Mouse (Mus musculus) Patski (cell line): Measurements from ENCODE around the gene Higd1a. TPM values are rescaled to one million over a fixed set of nuclear protein-coding genes. Genes with fewer than 3 reads are reported as not detected.

ENCODE experiments used
- ATAC-seq: fragments of 100-300 bp; one replicate; pipeline ENCODE4 v1.8.0; 2021
- CTCF ChIA-PET: fragments of 350-600 bp; sonication (Branson Sonifier 250); formaldehyde crosslinking; loops from one replicate; lab custom pipeline; 2022; ENCODE audit warnings: inconsistent platforms; lab: Charles Lee
- POLR2A ChIA-PET: fragments of 350-600 bp; sonication (Branson Sonifier 250); formaldehyde crosslinking; loops from one replicate; lab custom pipeline; 2022; ENCODE audit warnings: antibody characterized with exemption, inconsistent platforms; lab: Charles Lee
- DNase-seq: peaks from one replicate; pipeline ENCODE4 v3.0.0-alpha.2; 2011; ENCODE audit warnings: low read depth, low spot score
- H3K27me3 ChIP-seq: fragments of 371-371 bp; one replicate; pipeline ENCODE4 v1.5.1; 2021
- CTCF ChIP-seq: fragments of 100-300 bp; IDR thresholded peaks from one replicate; pipeline ENCODE4 v1.5.1; 2021
- in situ Hi-C: fragments of 300-500 bp; cut with MboI; formaldehyde crosslinking; loops from 3 replicates; pipeline ENCODE4 v1.11.1; 2018; ENCODE audit warnings: low pct_unique_long_range_greater_than_20kb, mixed read lengths
- polyA plus RNA-seq: library from polyadenylated mRNA; unstranded; gene quantifications from one replicate; pipeline ENCODE4 v1.2.3, GENCODE M21; 2021

Gene Higd1a
- polyA plus RNA-seq, 1 experiment from 2014 or later, result 108 TPM

DNA sequence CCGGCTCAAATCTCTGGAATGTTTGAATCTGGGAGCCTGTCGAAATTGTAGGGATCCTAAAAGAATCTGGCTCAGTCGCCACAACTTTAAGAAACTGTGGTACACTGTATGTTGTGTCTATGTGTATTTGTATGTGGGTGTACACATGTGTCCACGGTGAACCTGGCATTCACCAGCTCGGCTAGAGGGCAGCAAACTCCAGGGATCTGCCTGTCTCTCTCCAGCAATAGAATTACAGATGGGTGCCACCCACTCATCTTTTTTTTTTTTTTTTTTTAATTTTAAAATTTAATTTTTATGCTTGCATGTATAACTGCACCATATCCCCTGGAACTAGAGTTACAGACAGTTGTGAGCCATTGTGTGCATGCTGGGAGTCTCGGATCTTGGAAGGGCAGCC, 23.1 kb upstream of the Higd1a start:
- ChIA-PET CTCF (interaction anchor here (0.8 to 1.7 kb wide), 7 partner anchors 10 to 133 kb away, joined by 3 to 4 read pairs (median 3); no protein-coding TSS in a partner anchor), POLR2A (no interaction called here)
- in situ Hi-C loops, result no loop called here
- ATAC-seq, result no peak
- DNase-seq, result no peak
- no peak for TF ChIP-seq CTCF
- H3K27me3 ChIP-seq, result peaks cover 5% of the 10 kb centered on the region

DNA sequence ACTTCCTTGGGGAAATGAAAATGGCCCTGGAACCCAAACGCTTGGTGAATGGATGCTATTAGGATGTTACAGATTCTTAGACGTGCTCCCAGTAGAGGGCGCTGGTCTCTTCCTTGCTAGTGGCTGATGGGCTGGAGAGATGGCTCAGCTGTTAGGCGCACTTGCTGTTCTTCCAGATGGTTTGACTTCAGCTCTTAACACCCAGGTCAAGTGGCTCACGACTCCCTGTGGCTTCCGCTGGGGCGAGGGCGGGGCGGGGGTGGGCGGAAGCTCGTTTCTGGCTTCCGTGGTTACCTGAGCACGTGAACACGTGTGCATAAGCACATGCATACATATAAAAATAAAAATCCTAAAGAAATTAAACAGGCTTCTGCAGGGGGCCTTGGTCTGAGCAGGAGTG, 22.7 kb upstream of the Higd1a start:
- ATAC-seq (no peak), DNase-seq (no peak)
- peaks cover 5% of the 10 kb centered on the region for H3K27me3 ChIP-seq
- peak; percentile 72 for TF ChIP-seq CTCF
- in situ Hi-C loops, result no loop called here
- ChIA-PET POLR2A (interaction anchor here (0.6 kb wide), 1 partner anchor 98 kb away, joined by 3 read pairs; no protein-coding TSS in a partner anchor), CTCF (interaction anchor here (0.8 to 1.7 kb wide), 5 partner anchors 12 to 133 kb away, joined by 3 to 4 read pairs (median 3); no protein-coding TSS in a partner anchor)

DNA sequence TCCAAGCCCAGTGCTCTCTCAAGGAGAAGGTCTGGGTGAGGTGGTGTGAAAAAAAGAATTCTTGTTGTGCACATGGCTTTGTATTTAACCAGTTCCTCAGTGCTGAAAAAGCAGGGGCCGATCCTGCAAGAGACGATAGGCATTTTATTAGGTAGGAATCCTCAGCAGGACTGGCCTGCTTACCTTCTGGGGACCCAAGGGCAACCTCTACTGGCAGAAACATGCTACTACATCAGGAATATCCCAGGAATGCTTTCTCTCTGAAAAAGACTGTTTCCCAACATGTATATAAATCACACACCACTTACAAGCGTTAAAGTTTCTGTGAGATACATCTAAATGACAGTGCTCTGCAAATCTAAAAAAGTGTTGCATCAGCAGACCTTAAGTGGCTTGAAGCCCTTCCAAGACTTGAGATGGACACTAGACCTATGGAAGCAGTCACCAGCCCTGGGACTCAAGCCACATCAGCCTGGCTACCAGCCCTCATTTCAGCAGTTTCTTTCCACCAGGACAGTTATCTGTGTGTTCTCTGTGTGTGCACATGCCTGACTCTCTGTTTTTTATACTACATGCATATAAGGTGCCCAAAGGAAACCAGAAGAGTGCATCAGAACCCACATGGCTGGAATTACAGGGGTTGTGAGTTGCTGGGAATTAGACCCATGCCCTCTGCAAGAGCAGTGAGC, 19.0 kb upstream of the Higd1a start:
- DNase-seq, result no peak
- ATAC-seq, result peak; percentile 44
- POLR2A ChIA-PET, result no interaction called here
- H3K27me3 ChIP-seq, result peaks cover 7% of the 10 kb centered on the region
- in situ Hi-C loops, result no loop called here
- CTCF ChIA-PET, result no interaction called here
- peak; percentile 77 for TF ChIP-seq CTCF

DNA sequence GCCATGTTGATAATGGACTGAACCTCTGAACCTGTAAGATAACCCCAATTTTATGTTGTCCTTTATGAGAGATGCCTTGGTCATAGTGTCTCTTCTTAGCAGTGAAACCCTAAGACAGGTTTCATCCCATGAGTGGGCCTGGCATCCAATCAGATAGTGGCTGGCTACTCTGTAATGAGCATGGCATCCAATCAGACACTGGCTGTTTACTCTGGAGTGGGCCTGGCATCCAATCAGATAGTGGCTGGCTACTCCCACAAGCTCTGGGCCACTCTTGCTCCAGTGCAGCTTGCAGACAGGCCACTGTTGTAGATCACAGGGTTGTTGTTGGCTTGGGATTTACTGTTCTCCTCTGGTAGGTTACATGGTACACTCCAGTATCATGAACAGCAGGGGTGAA, 15.4 kb upstream of the Higd1a start:
- in situ Hi-C loops, result no loop called here
- TF ChIP-seq CTCF, result no peak
- CTCF ChIA-PET, result no interaction called here
- POLR2A ChIA-PET, result no interaction called here
- ATAC-seq (no peak), DNase-seq (no peak)
- peaks cover 2% of the 10 kb centered on the region for H3K27me3 ChIP-seq

DNA sequence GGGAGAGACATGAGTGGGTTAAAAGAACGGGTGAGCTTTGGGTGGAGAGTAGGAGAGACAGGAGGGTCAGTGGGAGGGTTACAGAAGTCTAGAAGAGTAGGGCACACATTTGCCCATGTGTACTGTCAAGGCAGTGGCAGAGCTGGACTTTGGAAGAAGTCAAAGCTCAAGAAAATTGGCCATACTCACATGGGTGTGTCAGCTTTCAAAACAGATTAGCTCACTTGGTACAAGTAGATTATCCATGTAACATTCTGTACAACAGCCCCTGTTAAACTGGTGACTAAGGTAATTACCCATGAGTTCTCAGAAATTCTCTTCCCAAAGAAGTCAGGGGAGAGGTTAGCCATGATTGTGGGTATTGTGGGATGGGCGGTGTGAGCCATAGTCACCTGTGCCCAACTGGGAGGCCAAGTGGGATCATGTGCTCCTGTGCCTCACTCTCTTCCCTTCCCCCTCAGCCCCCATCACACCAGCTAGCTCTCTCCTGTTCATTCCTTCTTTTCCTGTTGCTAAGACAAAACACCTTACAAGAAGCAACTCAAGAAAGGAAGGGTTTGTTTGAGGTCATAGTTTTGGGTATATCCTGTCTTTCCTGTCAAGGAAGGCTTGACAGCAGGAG, 14.0 kb upstream of the Higd1a start:
- in situ Hi-C loops, result no loop called here
- ATAC-seq (no peak), DNase-seq (no peak)
- TF ChIP-seq CTCF, result no peak
- peaks cover 9% of the 10 kb centered on the region for H3K27me3 ChIP-seq
- POLR2A ChIA-PET, result no interaction called here
- CTCF ChIA-PET, result no interaction called here

DNA sequence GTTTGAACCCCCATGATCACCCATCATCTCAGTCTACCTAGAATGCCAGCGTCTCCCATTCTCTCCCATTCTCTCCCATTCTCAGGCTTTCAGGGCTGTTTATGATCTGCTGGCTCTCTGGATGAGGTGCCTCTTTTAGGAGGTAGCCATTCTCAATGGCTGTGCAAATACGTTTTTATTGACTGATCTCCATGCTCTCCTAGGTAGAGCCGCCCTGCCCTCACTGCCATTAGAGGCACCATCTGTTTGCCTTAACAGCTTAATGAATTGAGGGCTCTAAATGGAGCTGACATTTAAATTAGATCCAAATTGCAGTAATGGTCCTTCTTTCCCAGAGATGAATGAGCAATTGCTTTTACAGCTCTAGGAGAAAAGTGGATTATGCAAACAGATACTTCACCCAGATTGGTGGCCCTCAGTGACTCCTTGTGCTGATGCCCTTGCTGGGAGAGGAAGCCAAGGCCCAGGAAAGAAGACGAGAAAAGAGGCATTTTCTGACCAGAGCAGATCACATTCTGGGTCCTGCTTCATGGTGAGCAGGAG, 11.9 kb upstream of the Higd1a start:
- ChIA-PET POLR2A (no interaction called here), CTCF (no interaction called here)
- in situ Hi-C loops, result no loop called here
- no peak for TF ChIP-seq CTCF
- no peak for DNase-seq
- ATAC-seq, result no peak
- H3K27me3 ChIP-seq, result peaks cover 9% of the 10 kb centered on the region

DNA sequence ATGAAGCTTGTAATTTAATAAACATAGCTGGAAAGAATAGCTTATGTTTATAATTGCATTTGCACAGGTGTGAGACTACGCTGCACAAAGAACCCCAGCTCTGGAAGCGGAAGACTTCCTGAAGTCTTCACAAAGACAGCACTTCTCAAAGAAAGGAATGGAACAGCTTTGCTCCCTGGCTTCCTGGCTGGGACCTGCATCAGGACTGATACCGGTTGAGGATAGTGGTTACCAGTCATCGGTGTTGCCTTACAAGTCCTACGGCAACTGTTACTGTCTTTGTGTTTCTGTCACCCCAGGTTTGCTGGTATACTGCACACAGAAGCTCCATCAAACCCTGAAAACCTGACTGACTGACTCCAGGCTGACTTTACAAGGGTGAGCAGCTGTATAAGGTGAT, 11.3 kb upstream of the Higd1a start:
- TF ChIP-seq CTCF, result no peak
- H3K27me3 ChIP-seq, result peaks cover 9% of the 10 kb centered on the region
- no peak for DNase-seq
- ChIA-PET CTCF (interaction anchor here (1.2 kb wide), 1 partner anchor 12 kb away, joined by 4 read pairs; no protein-coding TSS in a partner anchor), POLR2A (no interaction called here)
- in situ Hi-C loops, result no loop called here
- ATAC-seq, result no peak

DNA sequence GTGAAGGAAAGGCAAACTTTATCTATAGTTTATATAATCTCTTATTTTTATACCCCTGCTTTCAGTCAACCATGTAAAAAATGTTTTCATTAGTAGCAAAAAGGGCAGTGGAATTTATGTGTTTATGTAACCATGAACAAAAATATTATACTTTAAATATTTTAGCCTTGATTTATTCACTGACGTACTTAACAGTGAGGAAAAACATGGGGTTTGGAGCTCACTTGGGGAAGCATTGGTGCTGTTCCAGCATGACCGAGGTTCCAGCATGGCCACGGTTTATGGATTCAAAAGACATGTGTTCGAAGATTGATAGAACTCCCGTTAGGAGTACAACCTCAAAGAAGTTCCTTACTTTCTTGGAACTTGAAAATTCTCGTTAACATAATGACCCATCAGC, 10.1 kb upstream of the Higd1a start:
- peaks cover 9% of the 10 kb centered on the region for H3K27me3 ChIP-seq
- CTCF ChIA-PET, result interaction anchor here (0.8 kb wide), 1 partner anchor 170 kb away, joined by 3 read pairs; no protein-coding TSS in a partner anchor
- ATAC-seq (no peak), DNase-seq (no peak)
- in situ Hi-C loops, result no loop called here
- no peak for TF ChIP-seq CTCF
- POLR2A ChIA-PET, result no interaction called here

DNA sequence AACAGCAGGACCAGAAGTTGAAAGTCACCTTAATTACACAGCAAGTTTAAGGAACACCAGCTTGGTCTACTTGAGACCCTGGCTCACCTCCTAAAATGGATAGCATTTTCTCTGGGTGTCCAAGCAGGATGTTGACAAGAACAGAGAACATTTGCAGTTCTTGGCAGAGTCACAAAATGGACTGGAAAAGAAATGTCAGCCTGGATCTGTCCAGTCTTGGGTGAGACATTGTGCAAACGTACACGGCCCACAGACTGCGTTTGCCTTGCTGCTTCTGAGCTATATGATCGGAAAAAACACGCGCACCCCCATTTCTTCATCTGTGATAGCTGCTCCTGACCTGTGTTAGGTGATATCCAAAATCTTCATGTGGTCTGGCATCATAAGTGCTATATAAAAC, 9.5 kb upstream of the Higd1a start:
- in situ Hi-C loops, result no loop called here
- no peak for ATAC-seq

DNA sequence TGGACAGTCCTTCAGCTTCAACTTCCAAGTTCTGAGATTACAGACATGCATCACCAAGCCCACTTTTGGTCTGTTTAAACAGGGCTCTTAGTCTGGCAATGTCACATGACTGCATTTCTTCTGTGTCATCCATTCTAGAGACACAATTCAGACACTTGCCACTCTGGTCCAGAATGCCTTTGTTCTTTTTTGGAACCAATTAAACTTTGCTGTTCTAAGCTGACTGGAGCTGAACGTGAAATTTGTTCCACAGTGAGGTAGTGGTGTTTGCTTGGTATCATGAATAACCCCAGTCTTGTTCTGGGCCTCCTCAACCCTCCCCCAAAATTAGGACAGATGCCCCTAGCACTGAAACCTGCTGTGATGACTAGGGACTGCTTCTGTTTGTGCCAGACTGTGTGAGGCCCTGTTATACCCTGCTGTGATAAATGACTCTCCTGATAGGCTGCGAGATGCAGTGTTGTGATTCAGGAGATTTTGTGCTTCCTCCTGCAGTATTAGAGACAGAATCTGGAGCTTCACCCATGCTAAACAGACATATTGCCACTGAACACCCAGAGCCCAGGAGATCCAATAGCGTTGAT, 7.4 kb upstream of the Higd1a start:
- no peak for TF ChIP-seq CTCF
- no peak for ATAC-seq
- POLR2A ChIA-PET, result no interaction called here
- CTCF ChIA-PET, result no interaction called here
- DNase-seq, result no peak
- H3K27me3 ChIP-seq, result peaks cover 6% of the 10 kb centered on the region
- in situ Hi-C loops, result no loop called here

More for the DNA sequence above, 9.5 kb upstream of the Higd1a start:
- DNase-seq, result no peak
- peaks cover 9% of the 10 kb centered on the region for H3K27me3 ChIP-seq
- POLR2A ChIA-PET, result no interaction called here
- no peak for TF ChIP-seq CTCF
- CTCF ChIA-PET, result interaction anchor here (0.8 kb wide), 1 partner anchor 170 kb away, joined by 3 read pairs; no protein-coding TSS in a partner anchor
